Mouse (Mus musculus): Measurements from ENCODE around the gene Zp2. TPM values are rescaled to one million over a fixed set of nuclear protein-coding genes. Genes with fewer than 3 reads are reported as not detected.

Gene Zp2
- polyA plus RNA-seq, 1 experiment, result not detected

DNA sequence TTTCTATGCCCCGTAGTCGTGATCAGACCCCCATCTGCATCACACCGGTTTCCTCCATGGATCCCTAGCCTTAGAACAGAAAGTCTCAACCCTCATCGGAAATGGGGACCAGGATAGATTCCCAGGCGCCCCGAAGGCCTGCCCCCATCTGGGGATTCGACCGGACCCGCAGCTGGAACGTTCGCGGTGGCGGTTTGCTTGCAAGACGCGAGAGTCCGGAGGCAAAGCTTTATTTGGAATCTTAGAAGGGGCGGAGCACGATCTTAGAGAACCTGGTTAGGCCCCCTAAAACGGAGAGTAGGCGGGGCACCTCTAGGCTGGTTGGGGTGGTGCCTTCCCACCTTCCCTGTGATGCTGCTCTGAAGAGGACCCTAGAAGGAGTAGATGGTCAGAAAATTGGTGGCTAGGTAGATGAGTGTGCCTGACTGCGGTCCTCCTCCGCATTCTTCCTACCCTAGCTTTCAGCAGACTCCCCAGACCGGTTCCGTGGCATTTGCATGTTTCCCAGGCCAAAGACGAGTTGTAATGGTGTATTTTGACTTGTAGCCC lies 42.0 kb downstream of the Zp2 start:
- no peak for TF ChIP-seq GATA1 (IDR thresholded peaks at IDR 0.05; ENCODE audit: low read length)

DNA sequence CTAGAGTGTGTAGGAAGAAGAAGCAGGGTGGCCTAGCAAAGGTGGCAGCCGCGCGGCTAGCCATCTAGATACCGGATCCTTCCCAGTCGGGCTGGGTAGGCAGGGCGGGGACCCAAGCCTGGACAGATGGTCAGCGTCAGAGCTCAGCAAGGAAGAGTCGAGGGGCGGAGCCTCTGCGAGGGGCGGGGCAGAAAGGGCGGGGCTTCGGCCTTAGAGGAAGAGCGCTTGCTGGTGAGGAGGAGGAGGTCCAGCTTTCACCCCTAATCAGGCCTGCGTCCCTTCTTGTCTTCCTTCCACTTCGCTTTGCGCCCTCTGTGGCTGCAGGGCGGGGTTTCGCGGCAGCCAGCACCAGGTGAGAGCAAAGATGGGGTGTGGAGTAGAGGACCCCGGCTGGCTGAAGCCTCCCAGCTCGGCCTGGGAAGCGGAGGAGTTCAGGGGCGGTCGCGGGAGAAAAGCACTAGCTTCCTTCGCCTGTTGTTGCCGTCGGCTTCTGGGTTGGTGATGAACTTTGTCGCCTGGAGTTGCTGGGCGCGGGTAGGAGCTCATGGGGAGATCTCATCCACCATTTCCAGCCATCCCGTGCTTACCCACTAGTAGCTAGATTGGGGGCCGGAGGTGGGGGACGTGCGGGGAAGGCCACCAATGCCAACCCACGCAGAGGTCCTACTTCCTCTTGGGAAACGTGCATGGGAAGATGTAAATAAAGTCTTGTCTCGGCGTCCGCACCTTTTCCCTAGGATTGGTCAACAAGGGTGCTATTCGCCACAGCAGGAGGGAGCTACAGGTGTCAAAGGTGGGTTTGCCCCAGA lies 42.7 kb downstream of the Zp2 start, which contains the start of gene Tmem159:
Gene Tmem159 (plus strand): TSS at position 190 of the 809 bp plus-strand sequence.
- TF ChIP-seq GATA1 (IDR thresholded peaks at IDR 0.05; ENCODE audit: low read length), result no peak

DNA sequence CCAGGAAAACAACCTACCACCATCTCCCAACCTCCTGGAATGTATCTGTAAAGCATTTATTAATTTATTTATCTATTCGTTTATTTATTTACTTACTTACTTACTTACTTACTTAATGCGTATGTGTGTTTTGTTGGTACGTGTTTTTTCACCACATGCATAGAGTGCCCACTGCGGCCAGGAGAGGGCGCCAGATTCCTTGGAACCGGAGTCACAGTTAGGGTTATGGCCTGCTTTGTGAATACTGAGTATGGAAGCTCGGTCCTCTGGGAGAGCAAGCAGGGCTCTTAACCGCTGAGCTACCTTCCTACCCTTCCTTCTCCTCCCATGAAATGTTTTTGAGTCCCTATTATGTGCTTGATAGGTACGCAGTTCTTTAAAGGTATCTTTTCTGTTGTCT lies 46.7 kb downstream of the Zp2 start:
- TF ChIP-seq GATA1 (IDR thresholded peaks at IDR 0.05; ENCODE audit: low read length), result no peak

DNA sequence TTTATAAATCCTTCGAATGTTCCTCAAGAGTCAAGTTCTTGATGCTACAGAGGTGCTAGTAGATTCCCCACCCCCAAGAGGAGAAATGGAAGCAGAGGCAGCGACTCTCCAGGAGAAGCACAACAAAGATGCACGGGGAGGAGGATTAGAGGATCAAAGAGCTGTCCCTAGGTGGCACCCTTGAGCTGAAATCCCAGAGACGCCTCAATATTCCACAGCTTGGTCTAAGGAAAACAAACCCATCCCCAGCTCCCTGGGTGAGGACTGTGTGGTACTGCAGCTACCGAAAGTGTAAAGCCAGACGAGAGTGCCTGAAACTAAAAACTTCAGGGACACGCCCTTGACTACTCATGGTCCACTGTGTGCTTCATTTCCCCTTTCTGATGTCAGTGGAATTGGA lies 47.2 kb downstream of the Zp2 start:
- TF ChIP-seq GATA1 (IDR thresholded peaks at IDR 0.05; ENCODE audit: low read length), result no peak

DNA sequence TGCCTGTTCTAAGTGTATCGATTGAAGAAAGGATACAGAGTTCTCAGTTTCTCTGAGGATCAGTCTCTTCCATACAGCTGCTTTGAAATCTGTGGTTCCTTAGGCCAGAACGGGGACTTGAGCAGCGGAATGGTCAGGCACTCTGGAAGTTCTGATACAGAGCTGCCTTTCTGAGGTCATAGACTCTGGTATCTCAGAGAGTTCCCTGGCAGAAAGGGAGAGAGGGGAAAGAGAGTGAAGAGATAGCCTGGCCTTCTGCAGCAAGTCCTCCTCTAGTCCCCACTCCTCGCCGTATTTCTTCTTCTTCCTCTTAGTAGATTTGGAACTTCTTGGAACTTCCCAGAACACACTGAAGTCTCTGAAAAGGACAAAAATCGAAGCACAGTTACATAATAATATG lies 49.9 kb downstream of the Zp2 start, which contains the start of gene Dnah3:
Gene Dnah3 (minus strand): TSS at position 101 of the 400 bp plus-strand sequence.
- TF ChIP-seq GATA1 (IDR thresholded peaks at IDR 0.05; ENCODE audit: low read length), result no peak

DNA sequence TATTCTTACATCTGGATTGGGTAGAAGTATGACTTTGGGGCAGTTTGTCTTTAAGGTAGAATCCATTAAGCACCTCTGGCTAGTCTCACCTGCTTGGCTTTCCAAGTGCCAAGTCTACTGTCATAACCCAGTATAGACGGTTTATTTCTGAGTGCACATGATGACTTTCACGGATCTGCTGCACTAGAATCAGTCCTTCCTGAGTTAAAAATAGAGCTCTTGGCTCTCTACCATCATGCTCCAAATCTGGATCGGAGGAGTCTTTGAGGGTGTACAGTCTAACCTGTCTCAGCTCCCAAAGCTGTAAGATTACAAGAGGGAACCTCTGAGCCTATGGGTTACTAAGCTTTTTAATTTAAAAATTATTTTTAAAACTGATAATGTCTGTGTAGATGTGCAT lies 50.9 kb downstream of the Zp2 start:
- no peak for TF ChIP-seq GATA1 (IDR thresholded peaks at IDR 0.05; ENCODE audit: low read length)

DNA sequence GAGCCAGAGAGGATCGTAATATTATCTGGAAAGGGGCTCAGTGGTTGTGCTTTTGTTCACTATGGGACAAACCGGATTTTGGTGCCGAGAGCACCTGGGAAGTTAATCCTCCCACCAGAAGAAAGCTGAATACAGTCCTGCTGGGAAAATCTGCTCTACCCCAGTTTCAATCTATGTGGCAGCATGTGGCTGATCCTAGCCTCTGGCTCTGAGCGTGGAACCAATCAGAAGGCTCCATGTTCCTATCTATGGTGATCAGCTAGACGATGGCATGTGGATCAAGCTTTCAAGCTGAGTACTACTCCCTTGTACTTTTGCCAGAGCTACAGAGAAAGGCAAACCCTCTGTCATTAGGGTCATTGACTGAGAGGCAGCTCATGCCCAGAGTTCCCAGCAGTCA lies 52.1 kb downstream of the Zp2 start:
- TF ChIP-seq GATA1 (IDR thresholded peaks at IDR 0.05; ENCODE audit: low read length), result no peak

DNA sequence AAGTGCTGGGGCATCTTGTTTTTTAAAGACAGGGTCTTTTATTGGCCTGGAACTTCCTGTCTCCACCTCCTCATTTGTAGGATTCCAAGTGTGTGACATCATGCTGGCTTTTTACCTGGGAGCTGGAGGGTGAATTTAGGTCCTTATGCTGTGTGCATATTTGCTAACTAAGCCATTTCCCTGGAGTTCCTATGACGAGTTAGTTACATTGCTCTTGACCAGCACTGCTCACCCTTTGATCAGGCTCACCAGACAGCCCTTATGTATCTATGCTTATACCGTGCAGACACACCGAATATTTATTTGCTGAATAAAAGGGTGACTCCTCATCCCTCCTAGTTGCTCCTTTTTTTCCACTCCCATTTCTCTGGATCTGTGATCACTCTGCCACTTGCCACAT lies 64.9 kb downstream of the Zp2 start:
- TF ChIP-seq GATA1 (IDR thresholded peaks at IDR 0.05; ENCODE audit: low read length), result no peak

Other genes starting within 250 kb of the Zp2 start
- gene Lyrm1, start 249.4 kb downstream of the Zp2 start, polyA plus RNA-seq (2012), result 0.96 and 1.1 TPM in 2 replicates
- gene Dcun1d3, start 249.0 kb downstream of the Zp2 start, polyA plus RNA-seq (2012), result 3.1 and 4.4 TPM in 2 replicates
- gene Dnah3, start 50.0 kb downstream of the Zp2 start, polyA plus RNA-seq (2012), result not detected in 2 replicates
- gene Tmem159, start 42.9 kb downstream of the Zp2 start, polyA plus RNA-seq (2012), result not detected in 2 replicates
- gene Anks4b, start 28.6 kb upstream of the Zp2 start, polyA plus RNA-seq (2012), result not detected in 2 replicates
- not detected in 2 replicates for gene Crym, start 56.8 kb upstream of the Zp2 start, polyA plus RNA-seq (2012)
- not detected in 2 replicates for gene Abca14, start 58.7 kb upstream of the Zp2 start, polyA plus RNA-seq (2012)
- not detected in 2 replicates for gene Abca15, start 183.4 kb upstream of the Zp2 start, polyA plus RNA-seq (2012)